Mouse (Mus musculus) myocyte (in vitro differentiated cells): ENCODE measurements at regions not wholly inside any gene's neighbourhood (a gene's known extent, or its start where the extent isn't known, plus 50 kb on each side); places are given as distances from the start of the nearest gene placed in this dataset.

Experiments used
- H3K27me3 ChIP-seq: one replicate; pipeline ENCODE4 v1.6.1; 2011; ENCODE audit not compliant: control insufficient read depth, insufficient read depth, insufficient read length
- H3K36me3 ChIP-seq: one replicate; pipeline ENCODE4 v1.6.1; 2011; ENCODE audit not compliant: control insufficient read depth, insufficient read depth
- H3K4me2 ChIP-seq: one replicate; pipeline ENCODE4 v1.6.1; 2011; ENCODE audit warnings: low read depth, control low read depth
- H3K4me3 ChIP-seq: one replicate; pipeline ENCODE4 v1.5.1; 2011; ENCODE audit warnings: mild to moderate bottlenecking, control low read depth, moderate library complexity
- H3K79me2 ChIP-seq: one replicate; pipeline ENCODE4 v1.6.1; 2011; ENCODE audit not compliant: control insufficient read depth, insufficient read depth
- H3ac ChIP-seq: one replicate; pipeline ENCODE4 v1.6.1; 2011; ENCODE audit not compliant: control insufficient read depth, insufficient read length
- CEBPB ChIP-seq: IDR thresholded peaks from 2 replicates; pipeline ENCODE4 v1.6.1; 2011; ENCODE audit warnings: mild to moderate bottlenecking, moderate library complexity; ENCODE audit not compliant: poor library complexity, insufficient read depth, severe bottlenecking
- E2F4 ChIP-seq: IDR thresholded peaks from one replicate; pipeline ENCODE4 v1.6.1; 2011; ENCODE audit warnings: mild to moderate bottlenecking, control low read depth, moderate library complexity; ENCODE audit not compliant: insufficient read depth
- MAX ChIP-seq: IDR thresholded peaks from one replicate; pipeline ENCODE4 v1.6.1; 2011; ENCODE audit warnings: low read depth, mild to moderate bottlenecking, control low read depth
- MYOD1 ChIP-seq, 3 experiments: IDR thresholded peaks; one replicate each; pipeline ENCODE4 v1.6.1; 2011; ENCODE audit warnings: control low read depth in 2 of 3, low read depth in 2 of 3, mild to moderate bottlenecking in 2 of 3, moderate library complexity in 1 of 3; ENCODE audit not compliant: insufficient read length in 2 of 3, control insufficient read depth in 1 of 3
- MYOG ChIP-seq, 3 experiments: IDR thresholded peaks; one replicate each; pipeline ENCODE4 v1.6.1; 2011; ENCODE audit warnings: control low read depth in 2 of 3, low read depth in 2 of 3, mild to moderate bottlenecking in 2 of 3; ENCODE audit not compliant: insufficient read length in 2 of 3, control insufficient read depth in 1 of 3, insufficient read depth in 1 of 3
- POLR2A ChIP-seq: IDR thresholded peaks from one replicate; pipeline ENCODE4 v1.6.1; 2011; ENCODE audit warnings: low read depth, mild to moderate bottlenecking, control low read depth, moderate library complexity; ENCODE audit not compliant: insufficient read length
- POLR2AphosphoS2 ChIP-seq: IDR thresholded peaks from one replicate; pipeline ENCODE4 v1.6.1; 2011; ENCODE audit warnings: low read depth, control low read depth; ENCODE audit not compliant: insufficient read length
- REST ChIP-seq: IDR thresholded peaks from one replicate; pipeline ENCODE4 v1.6.1; 2011; ENCODE audit warnings: mild to moderate bottlenecking, control low read depth, moderate library complexity; ENCODE audit not compliant: insufficient read depth, insufficient read length
- SRF ChIP-seq: IDR thresholded peaks from one replicate; pipeline ENCODE4 v1.6.1; 2011; ENCODE audit warnings: low read depth; ENCODE audit not compliant: control insufficient read depth, insufficient read length
- TCF12 ChIP-seq: IDR thresholded peaks from one replicate; pipeline ENCODE4 v1.6.1; 2011; ENCODE audit warnings: mild to moderate bottlenecking, control low read depth; ENCODE audit not compliant: poor library complexity, insufficient read depth, severe bottlenecking
- TCF3 ChIP-seq: IDR thresholded peaks from one replicate; pipeline ENCODE4 v1.6.1; 2011; ENCODE audit warnings: low read depth, control low read depth; ENCODE audit not compliant: insufficient read length
- USF1 ChIP-seq: IDR thresholded peaks from one replicate; pipeline ENCODE4 v1.6.1; 2011; ENCODE audit warnings: low read depth, mild to moderate bottlenecking, control low read depth, moderate library complexity

- Histone ChIP-seq H3K79me2 (no peaks in the 10 kb centered on the region), H3K36me3 (no peaks in the 10 kb centered on the region), H3K4me2 (no peak overlapping the region), H3ac (no peak overlapping the region), H3K27me3 (no peaks in the 10 kb centered on the region), H3K4me3 (no peak overlapping the region)
- TF ChIP-seq TCF12 (no peak), USF1 (no peak), MYOG (IDR thresholded peaks at IDR 0.05; ENCODE audit: control insufficient read depth in 1 of 3, insufficient read depth in 1 of 3, insufficient read length in 2 of 3, low read depth in 2 of 3) (no peak), MYOD1 (IDR thresholded peaks at IDR 0.05; ENCODE audit: control insufficient read depth in 1 of 3, insufficient read length in 2 of 3, low read depth in 2 of 3) (no peak), TCF3 (no peak), POLR2A (no peak), REST (no peak), MAX (no peak), POLR2AphosphoS2 (no peak)
Measured at GRCm38 (mm10) chr10:87639339-87639738, 117.7 kb downstream of the Pah start.

GRCm38 (mm10) chr10:87649091-87649490 is 127.5 kb downstream of the Pah start:
- Histone ChIP-seq H3K4me3 (no peak overlapping the region), H3K36me3 (no peaks in the 10 kb centered on the region), H3K27me3 (no peaks in the 10 kb centered on the region), H3ac (no peak overlapping the region), H3K79me2 (no peaks in the 10 kb centered on the region), H3K4me2 (no peak overlapping the region)
- TF ChIP-seq USF1 (no peak), POLR2AphosphoS2 (no peak), REST (no peak), MYOG (IDR thresholded peaks at IDR 0.05; ENCODE audit: control insufficient read depth in 1 of 3, insufficient read depth in 1 of 3, insufficient read length in 2 of 3, low read depth in 2 of 3) (no peak), CEBPB (no peak), E2F4 (no peak), TCF3 (no peak), TCF12 (no peak), MAX (no peak), SRF (no peak), MYOD1 (IDR thresholded peaks at IDR 0.05; ENCODE audit: control insufficient read depth in 1 of 3, insufficient read length in 2 of 3, low read depth in 2 of 3) (no peak), POLR2A (no peak)

GRCm38 (mm10) chr10:87652139-87652740 is 130.6 kb downstream of the Pah start:
- Histone ChIP-seq H3K4me2 (no peak overlapping the region), H3K36me3 (no peaks in the 10 kb centered on the region), H3K4me3 (no peak overlapping the region), H3ac (no peak overlapping the region), H3K79me2 (no peaks in the 10 kb centered on the region), H3K27me3 (no peaks in the 10 kb centered on the region)
- TF ChIP-seq E2F4 (no peak), TCF3 (no peak), POLR2A (no peak)

DNA sequence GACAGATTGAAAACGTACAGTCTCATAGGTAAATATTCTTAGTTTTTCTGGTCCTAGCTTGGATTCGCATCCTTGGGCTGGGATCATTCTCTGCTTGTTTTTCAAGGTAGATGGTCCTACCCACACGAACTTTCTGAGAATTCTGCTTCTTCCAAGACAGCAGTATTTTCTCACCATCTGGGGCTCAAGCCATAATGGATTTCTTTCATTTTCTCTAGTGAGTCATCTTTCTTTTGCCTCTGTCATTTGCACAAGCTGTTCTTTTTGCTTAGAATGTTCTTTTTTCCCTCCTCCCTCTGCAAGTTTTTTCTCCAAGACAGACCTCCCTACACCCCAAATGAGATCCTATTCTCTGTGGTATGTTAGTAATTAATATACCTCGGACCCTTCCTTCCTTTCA is 132.5 kb downstream of the Pah start:
- Histone ChIP-seq H3K4me2 (no peak overlapping the region), H3K79me2 (no peaks in the 10 kb centered on the region), H3ac (no peak overlapping the region), H3K27me3 (no peaks in the 10 kb centered on the region), H3K36me3 (no peaks in the 10 kb centered on the region), H3K4me3 (no peak overlapping the region)
- TF ChIP-seq USF1 (no peak), MAX (no peak), SRF (no peak), REST (no peak), POLR2A (no peak), TCF12 (no peak), TCF3 (no peak), E2F4 (no peak), CEBPB (no peak), POLR2AphosphoS2 (no peak), MYOD1 (IDR thresholded peaks at IDR 0.05; ENCODE audit: control insufficient read depth in 1 of 3, insufficient read length in 2 of 3, low read depth in 2 of 3) (no peak), MYOG (IDR thresholded peaks at IDR 0.05; ENCODE audit: control insufficient read depth in 1 of 3, insufficient read depth in 1 of 3, insufficient read length in 2 of 3, low read depth in 2 of 3) (no peak)

DNA sequence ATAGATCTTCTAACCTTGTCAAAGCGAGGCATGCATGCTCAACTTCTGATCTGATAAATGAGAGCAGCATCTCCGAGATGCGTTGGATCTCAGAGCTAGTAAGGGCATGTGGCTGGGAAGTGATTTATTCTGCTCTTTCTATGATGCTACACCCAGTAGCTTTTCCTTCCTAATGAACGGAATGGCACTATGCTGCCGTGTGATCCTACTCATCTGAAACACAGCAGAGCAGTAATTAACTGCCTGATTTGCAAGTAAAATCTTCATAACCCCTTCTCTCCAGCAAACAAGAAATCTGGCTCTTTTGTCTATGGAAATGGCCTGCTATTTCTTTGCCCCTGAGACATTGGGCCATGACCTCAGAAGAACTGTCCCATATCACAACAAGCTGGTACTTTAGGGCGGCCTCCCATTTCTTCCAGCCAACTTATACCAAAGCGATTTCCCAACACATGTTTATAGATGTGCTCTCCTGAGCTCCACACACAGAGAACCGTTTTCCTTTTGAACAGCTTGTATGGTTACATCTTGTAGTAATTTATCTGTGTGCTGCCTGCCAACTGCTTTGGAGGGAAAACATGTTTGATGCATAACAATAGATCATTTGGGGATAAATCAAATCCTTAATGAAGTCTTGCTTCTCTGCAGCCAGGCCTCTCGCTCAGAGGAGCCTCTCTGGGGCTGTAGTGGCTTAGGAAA is 144.6 kb downstream of the Pah start:
- no peak overlapping the region for H3K4me2 ChIP-seq
- H3K4me3 ChIP-seq, result no peak overlapping the region
- TF ChIP-seq E2F4 (no peak), CEBPB (no peak), MYOD1 (IDR thresholded peaks at IDR 0.05; ENCODE audit: control insufficient read depth in 1 of 3, insufficient read length in 2 of 3, low read depth in 2 of 3) (no peak), MYOG (IDR thresholded peaks at IDR 0.05; ENCODE audit: control insufficient read depth in 1 of 3, insufficient read depth in 1 of 3, insufficient read length in 2 of 3, low read depth in 2 of 3) (no peak), MAX (no peak), REST (no peak), SRF (no peak), TCF12 (no peak), POLR2A (no peak), POLR2AphosphoS2 (no peak), USF1 (no peak), TCF3 (no peak)
- no peaks in the 10 kb centered on the region for H3K36me3 ChIP-seq
- H3K79me2 ChIP-seq, result no peaks in the 10 kb centered on the region
- H3ac ChIP-seq, result no peak overlapping the region
- H3K27me3 ChIP-seq, result no peaks in the 10 kb centered on the region
